Mouse (Mus musculus): ENCODE measurements at regions not wholly inside any gene's neighbourhood (a gene's known extent, or its start where the extent isn't known, plus 50 kb on each side); places are given as distances from the start of the nearest gene placed in this dataset. TPM values are rescaled to one million over a fixed set of nuclear protein-coding genes. Genes with fewer than 3 reads are reported as not detected.

GRCm38 (mm10) chr16:55357686-55358085, 59.9 kb upstream of the Zpld1 start:
- Histone ChIP-seq H3K9ac (ENCODE audit: low read length) (no peak overlapping the region), H3K27me3 (ENCODE audit: control insufficient read depth, insufficient read depth, low read length) (no peaks in the 10 kb centered on the region), H3K4me1 (ENCODE audit: control insufficient read depth, insufficient read depth, low read length) (no peaks in the 10 kb centered on the region), H3K36me3 (ENCODE audit: control insufficient read depth, insufficient read depth, low read length) (no peaks in the 10 kb centered on the region), H3K9me3 (ENCODE audit: control insufficient read depth, low read length) (no peaks in the 10 kb centered on the region), H3K4me2 (ENCODE audit: low read depth, severe bottlenecking) (no peak overlapping the region), H3K4me3 (ENCODE audit: low read depth, low read length) (no peak overlapping the region), H3K27ac (replicated peaks; ENCODE audit: low read depth, low read length) (no peak overlapping the region)
- 42% methylated on average over 4 of the region's 4 CpGs for WGBS
- ATAC-seq (ENCODE audit: insufficient number of reproducible peaks, low FRiP score, low TSS enrichment, low read depth) (no peak), DNase-seq (ENCODE audit: low spot score) (no peak)

- no peaks in the 10 kb centered on the region for H3K9me3 ChIP-seq (ENCODE audit: control insufficient read depth, low read length)
Measured at GRCm38 (mm10) chr16:55356097-55356496, 58.3 kb upstream of the Zpld1 start.

More at GRCm38 (mm10) chr16:55356097-55356496, 58.3 kb upstream of the Zpld1 start:
- no peak overlapping the region for H3K27ac ChIP-seq (replicated peaks; ENCODE audit: low read depth, low read length)
- no peak overlapping the region for H3K9ac ChIP-seq (ENCODE audit: low read length)
- no peak overlapping the region for H3K4me3 ChIP-seq (ENCODE audit: low read depth, low read length)
- ATAC-seq (ENCODE audit: insufficient number of reproducible peaks, low FRiP score, low TSS enrichment, low read depth), result no peak
- no peaks in the 10 kb centered on the region for H3K27me3 ChIP-seq (ENCODE audit: control insufficient read depth, insufficient read depth, low read length)
- no peaks in the 10 kb centered on the region for H3K4me1 ChIP-seq (ENCODE audit: control insufficient read depth, insufficient read depth, low read length)
- DNase-seq (ENCODE audit: low spot score), result no peak
- WGBS, result 92% methylated on average over 3 of the region's 3 CpGs
- H3K4me2 ChIP-seq (ENCODE audit: low read depth, severe bottlenecking), result no peak overlapping the region
- H3K36me3 ChIP-seq (ENCODE audit: control insufficient read depth, insufficient read depth, low read length), result no peaks in the 10 kb centered on the region

Small RNA genes lying in the stretch of these regions (microRNA-seq; reads per million reads assigned to microRNA genes)
- gene Mir5118, result not detected

Measured in limb, embryonic 11.5 days (tissue).